Mouse (Mus musculus): ENCODE measurements at regions not wholly inside any gene's neighbourhood (a gene's known extent, or its start where the extent isn't known, plus 50 kb on each side); places are given as distances from the start of the nearest gene placed in this dataset.
"Not testable (repeated sequence)": the region's sequence is repeated elsewhere in the genome, so short reads cannot be mapped to it uniquely, and the experiment has no call there.

GRCm38 (mm10) chr5:68252671-68253070 is 221.0 kb downstream of the Grxcr1 start:
- peak; percentile 4 for DNase-seq (ENCODE audit: low spot score)

- DNase-seq (ENCODE audit: low spot score), result no peak
These were observed 221.8 kb downstream of the Grxcr1 start for GRCm38 (mm10) chr5:68253476-68253875.

- no peak for DNase-seq (ENCODE audit: low spot score)
These were observed 222.5 kb downstream of the Grxcr1 start for GRCm38 (mm10) chr5:68254111-68254510.

GRCm38 (mm10) chr5:68264206-68264605 is 232.6 kb downstream of the Grxcr1 start:
- no peak for DNase-seq (ENCODE audit: low spot score)

- DNase-seq (ENCODE audit: low spot score), result no peak
These were observed 242.6 kb downstream of the Grxcr1 start for GRCm38 (mm10) chr5:68274271-68274670.

- no peak for DNase-seq (ENCODE audit: low spot score)
These were observed 244.1 kb downstream of the Grxcr1 start for GRCm38 (mm10) chr5:68275558-68276263.

- DNase-seq (ENCODE audit: low spot score), result not testable (repeated sequence)
These were observed 264.1 kb downstream of the Grxcr1 start for GRCm38 (mm10) chr5:68295774-68296173.

- no peak for DNase-seq (ENCODE audit: low spot score)
These were observed 281.6 kb downstream of the Grxcr1 start for GRCm38 (mm10) chr5:68313187-68313586.

- no peak for DNase-seq (ENCODE audit: low spot score)
These were observed 287.3 kb downstream of the Grxcr1 start for GRCm38 (mm10) chr5:68318979-68319378.

- DNase-seq (ENCODE audit: low spot score), result no peak
These were observed 295.5 kb downstream of the Grxcr1 start for GRCm38 (mm10) chr5:68326998-68327593.

- DNase-seq (ENCODE audit: low spot score), result peak; percentile 3
These were observed 297.7 kb downstream of the Grxcr1 start for GRCm38 (mm10) chr5:68329311-68329710.

GRCm38 (mm10) chr5:68329828-68330227 is 298.2 kb downstream of the Grxcr1 start:
- DNase-seq (ENCODE audit: low spot score), result no peak

GRCm38 (mm10) chr5:68350921-68351320 is 319.3 kb downstream of the Grxcr1 start:
- no peak for DNase-seq (ENCODE audit: low spot score)

GRCm38 (mm10) chr5:68351793-68352192 is 320.2 kb downstream of the Grxcr1 start:
- no peak for DNase-seq (ENCODE audit: low spot score)

GRCm38 (mm10) chr5:68353211-68353610 is 321.6 kb downstream of the Grxcr1 start:
- no peak for DNase-seq (ENCODE audit: low spot score)

GRCm38 (mm10) chr5:68353816-68354215 is 322.2 kb downstream of the Grxcr1 start:
- not testable (repeated sequence) for DNase-seq (ENCODE audit: low spot score)

- no peak for DNase-seq (ENCODE audit: low spot score)
These were observed 330.1 kb downstream of the Grxcr1 start for GRCm38 (mm10) chr5:68361581-68362211.

GRCm38 (mm10) chr5:68373082-68373481 is 341.4 kb downstream of the Grxcr1 start:
- no peak for DNase-seq (ENCODE audit: low spot score)
